Mouse (Mus musculus): ENCODE results near the gene Sema4d. TPM values are rescaled to one million over a fixed set of nuclear protein-coding genes. Genes with fewer than 3 reads are reported as not detected.

Sema4d gene
- total RNA-seq, 1 experiment, result 25.1 TPM

GRCm38 (mm10) chr13:51792729-51793424 is 670 bp downstream of the Sema4d start:
- H3K9ac ChIP-seq (ENCODE audit: insufficient read depth, low read depth, low read length, poor library complexity, severe bottlenecking), result peak overlapping the region; percentile 96
- H3K4me3 ChIP-seq (ENCODE audit: insufficient read depth in 1 of 2, low read depth in 1 of 2, low read length in 2 of 2, poor library complexity in 1 of 2, severe bottlenecking in 1 of 2), result peak overlapping the region; percentile 98 to 100
- in situ Hi-C loops (cut with MboI; ENCODE audit: low sequenced_read_pairs in 2 of 2, unreplicated experiment in 2 of 2), result no loop called here
- no peak overlapping the region for H3K27ac ChIP-seq (ENCODE audit: insufficient read depth, low read depth, low read length, poor library complexity, severe bottlenecking)
- no peak for TF ChIP-seq HCFC1 (IDR thresholded peaks at IDR 0.05; ENCODE audit: borderline replicate concordance, insufficient read depth, low read length)
- no peak for TF ChIP-seq ZC3H11A (IDR thresholded peaks at IDR 0.05; ENCODE audit: borderline replicate concordance, low read depth, low read length)
- no peak for TF ChIP-seq MAFK (IDR thresholded peaks at IDR 0.05; ENCODE audit: insufficient read depth, low read depth, low read length)
- TF ChIP-seq CHD2 (IDR thresholded peaks at IDR 0.05; ENCODE audit: low read depth, low read length), result no peak
- no peak for TF ChIP-seq ZNF384 (IDR thresholded peaks at IDR 0.05; ENCODE audit: low read depth, low read length)
- H3K9me3 ChIP-seq (ENCODE audit: control insufficient read depth, insufficient read depth, low read depth, low read length), result no peaks in the 10 kb centered on the region
- peak; percentile 29 for DNase-seq (ENCODE audit: low read depth, low spot score)
- H3K36me3 ChIP-seq (ENCODE audit: control insufficient read depth, insufficient read depth, low read length, poor library complexity, severe bottlenecking), result no peaks in the 10 kb centered on the region
- H3K4me1 ChIP-seq (ENCODE audit: control insufficient read depth in 2 of 2, insufficient read depth in 2 of 2, low read length in 2 of 2, poor library complexity in 1 of 2), result peaks cover 0 to 16% of the 10 kb centered on the region in 2 experiments; a peak in 2 of 4 replicates

GRCm38 (mm10) chr13:51792135-51792573 is 1.4 kb downstream of the Sema4d start:
- DNase-seq (ENCODE audit: low read depth, low spot score), result no peak
- H3K9me3 ChIP-seq (ENCODE audit: control insufficient read depth, insufficient read depth, low read depth, low read length), result no peaks in the 10 kb centered on the region
- H3K36me3 ChIP-seq (ENCODE audit: control insufficient read depth, insufficient read depth, low read length, poor library complexity, severe bottlenecking), result no peaks in the 10 kb centered on the region
- in situ Hi-C loops (cut with MboI; ENCODE audit: low sequenced_read_pairs in 2 of 2, unreplicated experiment in 2 of 2), result no loop called here
- H3K4me1 ChIP-seq (ENCODE audit: control insufficient read depth in 2 of 2, insufficient read depth in 2 of 2, low read length in 2 of 2, poor library complexity in 1 of 2), result peaks cover 0 to 15% of the 10 kb centered on the region in 2 experiments; a peak in 2 of 4 replicates
- TF ChIP-seq ZNF384 (IDR thresholded peaks at IDR 0.05; ENCODE audit: low read depth, low read length), result no peak
- no peak for TF ChIP-seq ZC3H11A (IDR thresholded peaks at IDR 0.05; ENCODE audit: borderline replicate concordance, low read depth, low read length)
- TF ChIP-seq HCFC1 (IDR thresholded peaks at IDR 0.05; ENCODE audit: borderline replicate concordance, insufficient read depth, low read length), result no peak
- no peak for TF ChIP-seq MAFK (IDR thresholded peaks at IDR 0.05; ENCODE audit: insufficient read depth, low read depth, low read length)
- TF ChIP-seq CHD2 (IDR thresholded peaks at IDR 0.05; ENCODE audit: low read depth, low read length), result no peak
- no peak overlapping the region for H3K27ac ChIP-seq (ENCODE audit: insufficient read depth, low read depth, low read length, poor library complexity, severe bottlenecking)
- H3K9ac ChIP-seq (ENCODE audit: insufficient read depth, low read depth, low read length, poor library complexity, severe bottlenecking), result peak overlapping the region; percentile 96; the same call in 1 of the 2 replicates
- H3K4me3 ChIP-seq (ENCODE audit: insufficient read depth in 1 of 2, low read depth in 1 of 2, low read length in 2 of 2, poor library complexity in 1 of 2, severe bottlenecking in 1 of 2), result peak overlapping the region; percentile 98 to 100

GRCm38 (mm10) chr13:51791604-51792003 is 1.9 kb downstream of the Sema4d start:
- Histone ChIP-seq H3K36me3 (ENCODE audit: control insufficient read depth, insufficient read depth, low read length, poor library complexity, severe bottlenecking) (no peaks in the 10 kb centered on the region), H3K9me3 (ENCODE audit: control insufficient read depth, insufficient read depth, low read depth, low read length) (no peaks in the 10 kb centered on the region), H3K4me3 (ENCODE audit: insufficient read depth in 1 of 2, low read depth in 1 of 2, low read length in 2 of 2, poor library complexity in 1 of 2, severe bottlenecking in 1 of 2) (no peak overlapping the region; a peak in 1 of 4 replicates), H3K9ac (ENCODE audit: insufficient read depth, low read depth, low read length, poor library complexity, severe bottlenecking) (no peak overlapping the region), H3K27ac (ENCODE audit: insufficient read depth, low read depth, low read length, poor library complexity, severe bottlenecking) (no peak overlapping the region), H3K4me1 (ENCODE audit: control insufficient read depth in 2 of 2, insufficient read depth in 2 of 2, low read length in 2 of 2, poor library complexity in 1 of 2) (peaks cover 0 to 15% of the 10 kb centered on the region in 2 experiments; a peak in 2 of 4 replicates)
- in situ Hi-C loops (cut with MboI; ENCODE audit: low sequenced_read_pairs in 2 of 2, unreplicated experiment in 2 of 2), result no loop called here
- no peak for DNase-seq (ENCODE audit: low read depth, low spot score)
- TF ChIP-seq ZC3H11A (IDR thresholded peaks at IDR 0.05; ENCODE audit: borderline replicate concordance, low read depth, low read length) (no peak), HCFC1 (IDR thresholded peaks at IDR 0.05; ENCODE audit: borderline replicate concordance, insufficient read depth, low read length) (no peak), CHD2 (IDR thresholded peaks at IDR 0.05; ENCODE audit: low read depth, low read length) (no peak), ZNF384 (IDR thresholded peaks at IDR 0.05; ENCODE audit: low read depth, low read length) (no peak), MAFK (IDR thresholded peaks at IDR 0.05; ENCODE audit: insufficient read depth, low read depth, low read length) (no peak)

GRCm38 (mm10) chr13:51790793-51791192 is 2.8 kb downstream of the Sema4d start:
- in situ Hi-C loops (cut with MboI; ENCODE audit: low sequenced_read_pairs in 2 of 2, unreplicated experiment in 2 of 2), result no loop called here
- no peaks in the 10 kb centered on the region for H3K36me3 ChIP-seq (ENCODE audit: control insufficient read depth, insufficient read depth, low read length, poor library complexity, severe bottlenecking)
- no peaks in the 10 kb centered on the region for H3K9me3 ChIP-seq (ENCODE audit: control insufficient read depth, insufficient read depth, low read depth, low read length)
- no peak overlapping the region for H3K27ac ChIP-seq (ENCODE audit: insufficient read depth, low read depth, low read length, poor library complexity, severe bottlenecking)
- TF ChIP-seq ZC3H11A (IDR thresholded peaks at IDR 0.05; ENCODE audit: borderline replicate concordance, low read depth, low read length) (no peak), HCFC1 (IDR thresholded peaks at IDR 0.05; ENCODE audit: borderline replicate concordance, insufficient read depth, low read length) (no peak), CHD2 (IDR thresholded peaks at IDR 0.05; ENCODE audit: low read depth, low read length) (no peak), ZNF384 (IDR thresholded peaks at IDR 0.05; ENCODE audit: low read depth, low read length) (no peak), MAFK (IDR thresholded peaks at IDR 0.05; ENCODE audit: insufficient read depth, low read depth, low read length) (no peak)
- peaks cover 0 to 15% of the 10 kb centered on the region in 2 experiments; a peak in 2 of 4 replicates for H3K4me1 ChIP-seq (ENCODE audit: control insufficient read depth in 2 of 2, insufficient read depth in 2 of 2, low read length in 2 of 2, poor library complexity in 1 of 2)
- no peak overlapping the region for H3K4me3 ChIP-seq (ENCODE audit: insufficient read depth in 1 of 2, low read depth in 1 of 2, low read length in 2 of 2, poor library complexity in 1 of 2, severe bottlenecking in 1 of 2)
- DNase-seq (ENCODE audit: low read depth, low spot score), result no peak
- no peak overlapping the region for H3K9ac ChIP-seq (ENCODE audit: insufficient read depth, low read depth, low read length, poor library complexity, severe bottlenecking)
